Mouse (Mus musculus): ENCODE results near the gene Glyatl3.

Glyatl3 gene

GRCm38 (mm10) chr17:40868952-40869747 lies 45.0 kb downstream of the Glyatl3 start:
- in situ Hi-C loops (cut with MboI, MseI) = no loop called here

GRCm38 (mm10) chr17:40855065-40855464 lies 59.1 kb downstream of the Glyatl3 start:
- in situ Hi-C loops (cut with MboI, MseI) = loop anchor here in 1 of 2 experiments (10.0 kb wide), 1 partner anchor 520 kb away; no protein-coding TSS in a partner anchor
